Mouse (Mus musculus): ENCODE data around the gene Lin52. TPM values are rescaled to one million over a fixed set of nuclear protein-coding genes. Genes with fewer than 3 reads are reported as not detected.

Lin52 gene
- polyA plus RNA-seq, 1 experiment = 3.6 TPM

DNA sequence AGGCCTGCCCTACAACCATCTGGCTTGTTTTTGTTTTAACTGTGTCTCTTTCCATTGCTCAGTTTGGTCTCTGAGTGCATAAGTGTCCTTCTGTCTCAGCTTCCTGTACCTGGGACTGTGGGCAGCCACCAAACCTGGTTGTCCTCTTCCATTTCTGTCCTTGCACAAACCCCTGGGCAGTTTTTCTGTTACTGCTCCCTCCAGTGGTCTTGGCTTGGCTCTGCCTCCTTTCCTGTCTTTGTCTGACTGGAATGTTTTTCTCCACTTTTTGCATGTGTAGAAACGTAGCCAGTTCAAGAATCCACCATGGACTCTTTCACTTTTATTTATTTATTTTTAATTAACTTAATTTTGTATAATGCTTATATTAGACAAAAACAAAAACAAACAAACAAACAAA lies 8.6 kb downstream of the Lin52 start:
- Histone ChIP-seq H3K79me2 (ENCODE audit: control insufficient read depth, insufficient read depth) (no peaks in the 10 kb centered on the region), H3K4me3 (no peak overlapping the region), H3K36me3 (ENCODE audit: control insufficient read depth, insufficient read depth) (peaks cover 24% of the 10 kb centered on the region), H3K27me3 (ENCODE audit: control insufficient read depth, insufficient read depth, insufficient read length) (no peaks in the 10 kb centered on the region), H3K4me2 (ENCODE audit: low read depth) (no peak overlapping the region), H3ac (ENCODE audit: control insufficient read depth, insufficient read length) (no peak overlapping the region)
- TF ChIP-seq POLR2A (IDR thresholded peaks at IDR 0.05; ENCODE audit: insufficient read length, low read depth) = no peak
- TF ChIP-seq MYOG (IDR thresholded peaks at IDR 0.05; ENCODE audit: control insufficient read depth in 1 of 3, insufficient read depth in 1 of 3, insufficient read length in 2 of 3, low read depth in 2 of 3) = no peak
- TF ChIP-seq TCF12 (IDR thresholded peaks at IDR 0.05; ENCODE audit: insufficient read depth, poor library complexity, severe bottlenecking) = no peak
- TF ChIP-seq MAX (IDR thresholded peaks at IDR 0.05; ENCODE audit: low read depth) = no peak
- no peak for TF ChIP-seq TCF3 (IDR thresholded peaks at IDR 0.05; ENCODE audit: insufficient read length, low read depth)
- TF ChIP-seq USF1 (IDR thresholded peaks at IDR 0.05; ENCODE audit: low read depth) = no peak
- TF ChIP-seq MYOD1 (IDR thresholded peaks at IDR 0.05; ENCODE audit: control insufficient read depth in 1 of 3, insufficient read length in 2 of 3, low read depth in 2 of 3) = no peak

DNA sequence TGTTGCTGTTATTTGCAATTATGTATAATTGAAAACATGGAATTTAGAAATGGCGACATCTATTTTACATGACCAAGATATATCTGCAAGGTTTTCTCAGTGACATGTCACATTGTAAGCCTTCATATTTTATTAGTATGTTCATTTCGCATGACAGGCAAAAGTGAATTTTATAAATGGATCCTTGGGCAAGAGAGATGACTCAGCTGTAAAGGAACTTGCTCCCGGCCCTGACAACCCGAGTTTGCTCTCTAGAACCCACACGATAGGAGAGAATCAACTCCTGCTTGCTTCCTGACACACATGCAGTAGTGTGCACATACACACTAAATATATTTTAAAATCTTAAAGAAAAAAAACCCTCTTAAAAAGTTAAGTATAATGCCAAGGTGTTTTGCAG lies 10.2 kb downstream of the Lin52 start:
- no peak overlapping the region for H3K4me3 ChIP-seq
- no peaks in the 10 kb centered on the region for H3K79me2 ChIP-seq (ENCODE audit: control insufficient read depth, insufficient read depth)
- H3K4me2 ChIP-seq (ENCODE audit: low read depth) = no peak overlapping the region
- H3ac ChIP-seq (ENCODE audit: control insufficient read depth, insufficient read length) = no peak overlapping the region
- H3K27me3 ChIP-seq (ENCODE audit: control insufficient read depth, insufficient read depth, insufficient read length) = no peaks in the 10 kb centered on the region
- TF ChIP-seq MYOG (IDR thresholded peaks at IDR 0.05; ENCODE audit: control insufficient read depth in 1 of 3, insufficient read depth in 1 of 3, insufficient read length in 2 of 3, low read depth in 2 of 3) = no peak
- no peak for TF ChIP-seq MAX (IDR thresholded peaks at IDR 0.05; ENCODE audit: low read depth)
- no peak for TF ChIP-seq TCF3 (IDR thresholded peaks at IDR 0.05; ENCODE audit: insufficient read length, low read depth)
- TF ChIP-seq MYOD1 (IDR thresholded peaks at IDR 0.05; ENCODE audit: control insufficient read depth in 1 of 3, insufficient read length in 2 of 3, low read depth in 2 of 3) = no peak
- no peak for TF ChIP-seq CEBPB (IDR thresholded peaks at IDR 0.05; ENCODE audit: insufficient read depth, poor library complexity, severe bottlenecking)
- no peak for TF ChIP-seq SRF (IDR thresholded peaks at IDR 0.05; ENCODE audit: control insufficient read depth, insufficient read length, low read depth)
- TF ChIP-seq REST (IDR thresholded peaks at IDR 0.05; ENCODE audit: insufficient read depth, insufficient read length) = no peak
- TF ChIP-seq USF1 (IDR thresholded peaks at IDR 0.05; ENCODE audit: low read depth) = no peak
- no peak for TF ChIP-seq TCF12 (IDR thresholded peaks at IDR 0.05; ENCODE audit: insufficient read depth, poor library complexity, severe bottlenecking)
- no peak for TF ChIP-seq POLR2A (IDR thresholded peaks at IDR 0.05; ENCODE audit: insufficient read length, low read depth)
- TF ChIP-seq POLR2AphosphoS2 (IDR thresholded peaks at IDR 0.05; ENCODE audit: insufficient read length, low read depth) = no peak
- TF ChIP-seq E2F4 (IDR thresholded peaks at IDR 0.05; ENCODE audit: insufficient read depth) = no peak
- peaks cover 33% of the 10 kb centered on the region for H3K36me3 ChIP-seq (ENCODE audit: control insufficient read depth, insufficient read depth)

DNA sequence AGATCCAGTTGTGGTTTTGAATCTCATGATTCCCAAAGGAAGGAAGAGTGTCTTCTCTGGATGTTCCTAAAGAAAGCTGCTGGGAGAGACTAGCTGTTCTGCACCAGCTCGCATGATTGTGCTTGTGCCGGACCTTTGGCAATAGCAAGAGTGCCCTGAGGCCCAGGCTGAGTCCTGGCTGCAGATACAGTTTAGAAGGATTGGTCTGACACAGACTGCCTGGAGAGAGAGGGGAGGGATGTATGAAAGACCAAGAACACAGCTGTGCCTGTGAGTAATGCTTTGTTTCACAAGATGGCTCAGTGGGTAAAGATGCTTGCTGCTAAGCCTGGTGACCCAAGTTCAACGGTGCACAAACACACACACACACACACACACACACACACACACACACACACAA lies 11.6 kb downstream of the Lin52 start:
- TF ChIP-seq CEBPB (IDR thresholded peaks at IDR 0.05; ENCODE audit: insufficient read depth, poor library complexity, severe bottlenecking) = no peak
- TF ChIP-seq POLR2A (IDR thresholded peaks at IDR 0.05; ENCODE audit: insufficient read length, low read depth) = no peak
- no peak for TF ChIP-seq POLR2AphosphoS2 (IDR thresholded peaks at IDR 0.05; ENCODE audit: insufficient read length, low read depth)
- no peak for TF ChIP-seq TCF3 (IDR thresholded peaks at IDR 0.05; ENCODE audit: insufficient read length, low read depth)
- TF ChIP-seq USF1 (IDR thresholded peaks at IDR 0.05; ENCODE audit: low read depth) = no peak
- TF ChIP-seq SRF (IDR thresholded peaks at IDR 0.05; ENCODE audit: control insufficient read depth, insufficient read length, low read depth) = no peak
- no peak for TF ChIP-seq MYOD1 (IDR thresholded peaks at IDR 0.05; ENCODE audit: control insufficient read depth in 1 of 3, insufficient read length in 2 of 3, low read depth in 2 of 3)
- TF ChIP-seq TCF12 (IDR thresholded peaks at IDR 0.05; ENCODE audit: insufficient read depth, poor library complexity, severe bottlenecking) = no peak
- no peaks in the 10 kb centered on the region for H3K79me2 ChIP-seq (ENCODE audit: control insufficient read depth, insufficient read depth)
- H3K4me2 ChIP-seq (ENCODE audit: low read depth) = no peak overlapping the region
- H3K4me3 ChIP-seq = no peak overlapping the region
- no peak overlapping the region for H3ac ChIP-seq (ENCODE audit: control insufficient read depth, insufficient read length)
- H3K27me3 ChIP-seq (ENCODE audit: control insufficient read depth, insufficient read depth, insufficient read length) = no peaks in the 10 kb centered on the region
- H3K36me3 ChIP-seq (ENCODE audit: control insufficient read depth, insufficient read depth) = peaks cover 33% of the 10 kb centered on the region

DNA sequence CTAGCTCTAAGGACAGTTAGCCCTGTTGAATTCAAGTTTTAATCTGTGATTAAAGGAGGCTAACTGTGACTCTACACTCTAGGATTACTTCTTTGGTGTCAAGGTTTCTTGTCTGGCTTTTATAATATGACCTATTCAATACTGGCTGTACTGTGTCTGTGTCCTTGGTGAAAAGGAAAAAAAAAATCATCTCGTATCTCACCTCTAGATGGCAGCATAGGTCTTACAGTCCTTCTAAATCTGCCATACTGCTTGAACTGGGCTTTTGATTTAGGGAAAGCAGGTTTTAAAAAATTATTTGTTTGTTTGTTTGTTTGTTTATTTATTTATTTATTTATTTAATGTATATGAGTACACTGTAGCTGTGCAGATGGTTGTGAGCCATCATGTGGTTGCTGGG lies 17.5 kb downstream of the Lin52 start:
- Histone ChIP-seq H3ac (ENCODE audit: control insufficient read depth, insufficient read length) (no peak overlapping the region), H3K4me2 (ENCODE audit: low read depth) (no peak overlapping the region), H3K36me3 (ENCODE audit: control insufficient read depth, insufficient read depth) (peaks cover 17% of the 10 kb centered on the region), H3K4me3 (no peak overlapping the region), H3K79me2 (ENCODE audit: control insufficient read depth, insufficient read depth) (no peaks in the 10 kb centered on the region), H3K27me3 (ENCODE audit: control insufficient read depth, insufficient read depth, insufficient read length) (no peaks in the 10 kb centered on the region)
- TF ChIP-seq REST (IDR thresholded peaks at IDR 0.05; ENCODE audit: insufficient read depth, insufficient read length) (no peak), USF1 (IDR thresholded peaks at IDR 0.05; ENCODE audit: low read depth) (no peak), MAX (IDR thresholded peaks at IDR 0.05; ENCODE audit: low read depth) (no peak), TCF3 (IDR thresholded peaks at IDR 0.05; ENCODE audit: insufficient read length, low read depth) (no peak), POLR2A (IDR thresholded peaks at IDR 0.05; ENCODE audit: insufficient read length, low read depth) (no peak), CEBPB (IDR thresholded peaks at IDR 0.05; ENCODE audit: insufficient read depth, poor library complexity, severe bottlenecking) (no peak)

DNA sequence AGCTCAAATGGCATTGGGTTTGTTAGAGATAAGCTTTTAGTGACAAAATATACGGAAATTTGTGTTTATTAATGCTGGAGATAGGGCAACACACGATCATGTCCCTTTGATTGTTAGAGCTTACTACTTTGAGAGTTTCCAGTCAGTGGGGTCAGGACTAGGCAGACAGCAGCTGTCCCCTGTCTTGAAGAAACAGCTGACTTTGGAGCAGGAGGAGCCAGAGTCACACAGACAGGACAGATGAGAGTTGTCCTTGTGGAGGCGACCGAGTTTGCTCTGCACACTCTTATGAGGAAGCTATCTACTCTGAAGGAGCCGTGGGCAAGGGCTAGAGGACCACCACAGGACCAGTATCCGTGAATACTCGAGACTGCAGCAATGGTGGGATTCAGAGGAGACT lies 27.7 kb downstream of the Lin52 start:
- H3K36me3 ChIP-seq (ENCODE audit: control insufficient read depth, insufficient read depth) = peaks cover 7% of the 10 kb centered on the region

More for the DNA sequence above, 27.7 kb downstream of the Lin52 start:
- no peak overlapping the region for H3K4me3 ChIP-seq
- H3K79me2 ChIP-seq (ENCODE audit: control insufficient read depth, insufficient read depth) = no peaks in the 10 kb centered on the region
- no peaks in the 10 kb centered on the region for H3K27me3 ChIP-seq (ENCODE audit: control insufficient read depth, insufficient read depth, insufficient read length)
- no peak for TF ChIP-seq REST (IDR thresholded peaks at IDR 0.05; ENCODE audit: insufficient read depth, insufficient read length)
- TF ChIP-seq MYOD1 (IDR thresholded peaks at IDR 0.05; ENCODE audit: control insufficient read depth in 1 of 3, insufficient read length in 2 of 3, low read depth in 2 of 3) = peak in 2 of 3 experiments; percentile 66 to 71
- TF ChIP-seq MYOG (IDR thresholded peaks at IDR 0.05; ENCODE audit: control insufficient read depth in 1 of 3, insufficient read depth in 1 of 3, insufficient read length in 2 of 3, low read depth in 2 of 3) = peak in 2 of 3 experiments; percentile 42 to 70
- H3K4me2 ChIP-seq (ENCODE audit: low read depth) = no peak overlapping the region
- H3ac ChIP-seq (ENCODE audit: control insufficient read depth, insufficient read length) = no peak overlapping the region

Measured in myocyte (in vitro differentiated cells).